Mouse (Mus musculus): ENCODE results near the gene Parp8. TPM values are rescaled to one million over a fixed set of nuclear protein-coding genes. Genes with fewer than 3 reads are reported as not detected.

Gene Parp8
- total RNA-seq, 2 experiments from 2014 or later: 11.2 to 22.6 TPM

- ATAC-seq (replicated peaks; ENCODE audit: low FRiP score, poor library complexity, severe bottlenecking): no peak
Observed at GRCm38 (mm10) chr13:117023346-117024050, 1.8 kb downstream of the Parp8 start.

GRCm38 (mm10) chr13:117020631-117021030, 4.7 kb downstream of the Parp8 start:
- ATAC-seq (replicated peaks; ENCODE audit: low FRiP score, poor library complexity, severe bottlenecking): no peak

DNA sequence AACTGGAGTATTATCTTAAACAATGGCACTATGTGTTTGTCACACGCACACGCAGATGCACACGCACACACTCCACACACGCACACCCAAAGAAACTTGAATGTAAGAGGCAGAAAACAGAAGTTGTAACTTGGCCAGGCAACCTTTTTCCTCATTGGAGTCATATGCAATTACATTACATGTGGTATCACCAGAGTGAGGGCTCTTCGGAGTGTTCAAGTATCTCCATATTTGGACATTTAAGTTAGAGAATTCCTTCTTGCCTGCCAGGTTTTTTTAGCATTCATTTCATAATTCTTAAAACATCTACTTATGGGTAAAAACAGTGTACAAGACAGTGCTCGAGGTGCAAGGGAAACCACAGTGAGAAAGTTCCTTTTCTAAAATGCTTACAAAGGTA, 6.7 kb downstream of the Parp8 start:
- no peak for ATAC-seq (replicated peaks; ENCODE audit: low FRiP score, poor library complexity, severe bottlenecking)

DNA sequence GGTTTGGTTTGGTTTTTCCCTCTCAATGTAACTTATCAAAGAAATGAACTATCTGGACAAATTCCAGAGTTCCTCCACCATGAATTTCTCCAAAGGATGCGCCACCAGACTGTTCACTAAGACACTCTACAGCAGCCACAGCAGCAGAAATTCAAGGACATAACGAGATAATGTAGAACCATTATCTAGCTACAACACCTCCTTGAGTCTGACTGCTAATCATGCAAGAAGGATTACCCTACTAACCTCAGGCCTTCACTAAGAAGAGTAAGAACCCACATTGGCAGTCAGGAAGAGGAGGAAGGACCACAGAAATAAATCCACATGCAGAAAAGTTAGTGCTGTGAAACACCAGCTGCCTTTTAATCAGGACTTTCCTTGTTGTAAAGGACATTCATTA, 11.8 kb downstream of the Parp8 start:
- ATAC-seq (replicated peaks; ENCODE audit: low FRiP score, poor library complexity, severe bottlenecking): no peak

DNA sequence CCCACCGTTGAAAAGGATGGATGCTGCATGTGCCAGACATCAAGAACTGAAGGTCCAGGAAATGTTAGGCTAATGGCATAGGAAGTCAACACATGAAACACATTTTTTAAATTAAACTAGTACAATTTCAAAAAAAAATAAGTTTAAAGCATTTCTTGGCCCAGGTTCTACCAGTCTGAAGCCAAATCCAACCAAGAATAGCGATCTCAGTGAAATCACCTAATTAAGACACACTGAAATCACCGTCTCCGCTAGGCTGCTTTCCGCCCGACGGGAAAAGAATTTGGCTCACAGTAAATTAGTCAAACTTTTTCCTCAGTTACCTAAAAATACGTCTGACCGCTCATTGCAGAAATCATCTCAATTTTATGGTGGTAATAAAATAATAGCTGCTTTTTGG, 13.3 kb downstream of the Parp8 start:
- ATAC-seq (replicated peaks; ENCODE audit: low FRiP score, poor library complexity, severe bottlenecking): no peak

- ATAC-seq (replicated peaks; ENCODE audit: low FRiP score, poor library complexity, severe bottlenecking): no peak
Observed at GRCm38 (mm10) chr13:117010143-117010542, 15.2 kb downstream of the Parp8 start.

DNA sequence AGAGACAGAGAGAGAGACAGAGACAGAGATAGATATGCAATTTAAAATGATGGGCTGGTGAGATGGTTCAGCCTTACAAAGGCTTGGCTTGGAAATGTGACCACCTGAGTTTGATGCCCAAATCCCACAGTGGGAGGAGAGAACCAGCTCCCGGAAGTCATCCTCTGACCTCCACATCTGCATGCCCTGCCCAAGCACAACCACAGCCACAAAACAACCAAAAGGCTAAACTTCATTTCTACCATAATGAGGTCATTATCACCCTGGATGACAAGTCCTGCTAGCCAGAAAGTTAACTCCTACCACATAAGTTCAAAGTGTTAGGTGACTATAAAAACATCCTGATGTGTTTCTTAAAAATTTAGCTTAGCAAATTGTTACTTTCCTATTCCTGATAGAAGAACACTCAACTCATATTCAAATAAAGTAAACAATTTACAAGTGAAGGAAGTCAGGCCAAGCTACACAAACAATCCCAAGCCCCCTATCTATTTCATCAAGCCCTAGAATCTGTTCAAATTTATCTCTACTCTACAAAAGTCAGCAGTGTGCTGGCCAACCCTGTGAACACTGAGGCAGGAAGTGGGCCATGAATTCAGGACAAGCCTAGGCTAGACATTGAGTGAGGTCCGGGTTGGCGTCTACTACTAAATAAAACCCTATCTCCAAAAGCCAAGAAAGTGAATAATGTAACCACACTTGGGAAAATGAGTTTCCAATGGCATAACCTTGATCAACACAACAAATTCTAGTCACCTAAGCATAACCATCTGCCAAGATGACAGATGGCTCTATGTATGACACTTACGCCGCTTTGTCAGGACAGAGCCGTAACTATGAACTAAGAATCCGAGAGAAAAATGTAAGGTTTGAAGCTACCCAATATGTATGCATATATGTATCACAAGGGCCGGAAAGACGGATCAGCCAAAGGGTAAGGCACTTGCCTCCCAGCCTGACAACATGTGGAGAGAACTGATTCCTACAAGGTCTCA, 17.0 kb downstream of the Parp8 start:
- ATAC-seq (replicated peaks; ENCODE audit: low FRiP score, poor library complexity, severe bottlenecking): no peak

- no peak for ATAC-seq (replicated peaks; ENCODE audit: low FRiP score, poor library complexity, severe bottlenecking)
Observed at GRCm38 (mm10) chr13:117007566-117007965, 17.8 kb downstream of the Parp8 start.

GRCm38 (mm10) chr13:117006638-117007037, 18.7 kb downstream of the Parp8 start:
- ATAC-seq (replicated peaks; ENCODE audit: low FRiP score, poor library complexity, severe bottlenecking): no peak

- ATAC-seq (replicated peaks; ENCODE audit: low FRiP score, poor library complexity, severe bottlenecking): no peak
Observed at GRCm38 (mm10) chr13:117000493-117000892, 24.8 kb downstream of the Parp8 start.

DNA sequence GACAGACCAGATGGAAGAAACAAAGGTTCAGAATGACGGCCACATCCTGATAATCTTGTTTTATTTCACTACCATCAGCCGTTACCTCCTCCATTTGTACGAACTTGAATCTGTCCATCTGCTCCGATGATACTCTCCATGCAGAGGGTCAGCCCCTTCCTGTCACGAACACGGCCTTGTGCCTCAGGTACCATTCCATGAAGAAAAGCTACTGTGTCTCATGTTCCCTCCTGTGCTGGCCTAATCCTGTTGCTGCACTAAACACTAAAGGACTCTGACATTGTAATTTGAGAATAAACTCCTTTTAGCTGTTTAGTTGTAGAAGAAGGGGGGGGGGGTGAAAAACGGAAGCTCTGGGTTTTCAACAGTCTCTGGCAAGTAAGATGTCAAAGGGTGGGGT, 33.8 kb downstream of the Parp8 start:
- no peak for ATAC-seq (replicated peaks; ENCODE audit: low FRiP score, poor library complexity, severe bottlenecking)

DNA sequence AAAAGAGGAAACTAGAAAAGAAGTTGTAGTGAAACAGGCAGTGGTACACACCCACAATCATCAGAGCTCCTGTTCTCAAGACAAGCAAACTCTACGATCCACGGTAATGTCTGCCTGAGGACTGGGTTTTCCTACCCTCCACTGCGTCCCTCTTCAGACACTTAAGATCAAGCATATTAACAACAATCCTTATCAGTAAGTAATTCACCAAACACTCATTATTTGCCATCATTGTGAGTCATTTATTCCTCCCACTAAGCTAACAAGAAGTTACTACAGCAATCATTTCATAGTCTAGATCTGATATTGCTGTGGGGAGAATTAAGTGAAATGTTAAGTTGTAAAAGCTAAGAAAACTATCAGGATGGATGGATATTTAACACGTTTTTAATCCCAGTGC, 35.0 kb downstream of the Parp8 start:
- ATAC-seq (replicated peaks; ENCODE audit: low FRiP score, poor library complexity, severe bottlenecking): no peak

DNA sequence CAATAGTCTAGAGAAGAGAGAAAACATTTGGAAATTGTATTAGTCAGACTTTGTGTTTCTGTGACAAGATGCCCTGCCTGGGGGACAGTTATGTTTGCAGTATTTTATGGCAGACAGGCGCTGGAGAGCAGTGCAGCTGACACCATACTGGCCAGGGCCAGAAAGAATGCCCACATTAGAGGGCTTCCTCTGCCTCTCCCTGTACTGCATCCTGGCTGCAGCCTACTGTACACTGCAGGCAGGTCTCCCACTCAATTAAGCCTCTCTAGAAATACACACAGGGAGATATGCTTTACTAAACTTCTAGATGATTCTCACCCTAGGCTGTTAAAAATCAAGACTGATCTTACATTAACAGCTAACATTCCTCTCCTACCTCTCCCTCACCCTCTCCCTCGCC, 36.6 kb downstream of the Parp8 start:
- no peak for ATAC-seq (replicated peaks; ENCODE audit: low FRiP score, poor library complexity, severe bottlenecking)

GRCm38 (mm10) chr13:116988208-116988607, 37.1 kb downstream of the Parp8 start:
- ATAC-seq (replicated peaks; ENCODE audit: low FRiP score, poor library complexity, severe bottlenecking): no peak

DNA sequence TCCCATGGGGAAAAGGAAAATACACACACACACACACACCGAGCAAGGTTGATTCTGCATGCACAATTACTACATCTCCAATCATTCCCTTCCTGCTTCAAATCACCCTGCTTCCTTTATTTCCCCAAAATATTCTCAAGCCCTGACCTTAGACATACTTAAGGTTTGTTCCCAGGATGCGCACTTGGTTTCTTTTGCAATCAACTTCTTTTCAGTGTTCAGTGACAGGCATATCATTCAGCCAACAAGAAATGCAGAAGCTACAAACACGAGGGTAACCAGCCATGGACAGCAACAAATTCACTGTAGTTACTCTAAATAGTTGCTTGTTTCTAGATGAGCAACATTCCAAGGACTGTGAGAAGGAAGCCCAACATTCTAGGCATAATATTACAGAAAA, 38.1 kb downstream of the Parp8 start:
- ATAC-seq (replicated peaks; ENCODE audit: low FRiP score, poor library complexity, severe bottlenecking): no peak

DNA sequence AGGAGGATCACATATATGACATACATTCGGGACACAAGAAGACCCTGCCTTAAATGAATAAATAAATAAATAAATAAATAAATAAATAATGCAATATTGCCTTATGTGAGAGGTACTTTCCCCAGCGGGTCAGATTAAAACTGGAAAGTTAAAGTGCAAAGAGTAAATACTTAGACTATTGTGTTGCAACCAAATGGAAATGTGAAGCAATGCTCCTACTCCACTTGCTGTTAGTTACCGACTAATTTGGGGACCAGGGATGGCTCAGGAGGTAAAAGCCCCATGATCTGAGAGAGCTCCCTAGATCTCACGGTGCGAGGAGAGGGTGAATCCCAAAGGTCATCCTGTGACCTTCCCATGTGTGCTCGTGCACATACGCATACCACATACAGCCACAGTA, 38.7 kb downstream of the Parp8 start:
- ATAC-seq (replicated peaks; ENCODE audit: low FRiP score, poor library complexity, severe bottlenecking): no peak

- ATAC-seq (replicated peaks; ENCODE audit: low FRiP score, poor library complexity, severe bottlenecking): no peak
Observed at GRCm38 (mm10) chr13:116974081-116974860, 51.1 kb downstream of the Parp8 start.

DNA sequence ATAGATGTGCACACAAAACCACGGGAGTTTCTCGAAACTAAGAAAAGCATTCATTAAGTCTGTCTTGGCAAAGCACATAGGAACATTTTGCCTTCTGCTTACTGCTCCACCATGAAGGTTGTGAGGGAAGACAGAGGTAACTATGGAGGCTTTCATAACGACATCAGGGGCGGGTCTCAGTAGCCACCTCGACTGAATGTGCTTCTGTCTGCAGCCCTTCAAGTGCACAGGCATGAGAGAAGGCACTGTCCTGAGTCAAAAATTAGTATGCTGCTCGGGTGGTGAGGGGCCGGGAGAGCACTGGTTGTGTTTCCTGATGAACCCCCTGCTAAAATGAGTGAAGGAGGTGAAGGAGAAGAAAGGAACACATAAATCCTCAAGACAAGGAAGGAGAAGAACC, 51.8 kb downstream of the Parp8 start:
- no peak for ATAC-seq (replicated peaks; ENCODE audit: low FRiP score, poor library complexity, severe bottlenecking)

DNA sequence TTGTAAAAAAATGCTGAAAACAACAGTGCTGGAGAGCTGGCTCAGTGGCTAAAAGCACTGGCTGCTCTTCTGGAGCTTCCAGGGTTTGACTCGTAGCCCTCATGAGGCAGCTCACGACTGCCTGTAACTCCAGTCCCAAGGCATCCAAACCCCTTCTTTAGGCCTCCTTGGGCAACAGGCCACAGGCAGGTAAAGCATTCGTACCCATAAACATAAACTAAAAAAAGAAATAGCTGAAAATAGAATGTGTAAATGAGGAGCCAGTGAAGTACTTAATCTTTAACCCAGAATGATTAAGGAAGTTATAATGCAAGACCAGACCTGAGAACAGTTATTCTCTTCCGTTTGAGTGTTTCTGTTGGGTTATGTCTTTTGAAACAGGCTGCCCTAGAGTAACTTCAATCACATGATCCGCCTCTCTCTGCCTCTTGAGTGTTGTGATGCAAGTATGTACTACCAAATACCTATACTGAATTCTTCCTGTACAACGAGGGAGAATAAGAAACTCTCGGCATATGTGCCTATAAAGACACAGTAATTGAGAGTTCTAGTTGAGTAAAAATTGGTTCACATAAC, 53.2 kb downstream of the Parp8 start:
- no peak for ATAC-seq (replicated peaks; ENCODE audit: low FRiP score, poor library complexity, severe bottlenecking)
